Mouse (Mus musculus): ENCODE measurements around the gene Npm3. TPM values are rescaled to one million over a fixed set of nuclear protein-coding genes. Genes with fewer than 3 reads are reported as not detected.

Npm3 gene
- polyA plus RNA-seq, 1 experiment from 2014 or later: 6.4 TPM

DNA sequence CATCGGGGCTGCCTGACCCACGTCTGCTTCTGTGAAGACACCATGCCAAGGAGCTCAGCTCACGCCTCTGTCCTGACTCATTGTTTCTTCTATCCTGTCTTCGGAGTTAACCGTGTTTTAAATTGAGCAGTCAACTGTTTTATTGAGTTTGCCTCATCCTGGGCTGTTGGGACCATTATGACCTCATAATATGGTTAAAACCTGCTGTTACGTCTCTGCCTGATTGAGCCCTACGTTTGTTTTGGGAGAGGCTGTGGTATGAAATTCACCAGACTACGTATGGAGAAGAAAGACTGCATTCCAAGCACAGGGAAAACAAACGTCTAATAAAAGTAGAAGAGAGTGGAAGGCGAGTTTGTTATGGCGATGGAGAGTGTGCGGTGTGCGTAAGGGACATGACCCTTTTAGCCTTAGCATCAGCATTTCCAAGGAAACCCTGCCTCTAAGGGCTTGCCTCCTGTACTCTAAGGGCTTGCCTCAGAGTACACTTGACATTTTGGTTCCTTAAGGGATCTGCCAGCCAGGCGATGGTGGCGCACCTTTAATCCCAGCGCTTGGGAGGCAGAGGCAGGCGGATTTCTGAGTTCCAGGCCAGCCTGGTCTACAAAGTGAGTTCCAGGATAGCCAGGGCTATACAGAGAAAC is 34.7 kb upstream of the Npm3 start:
- Histone ChIP-seq H3K27me3 (no peaks in the 10 kb centered on the region), H3K4me3 (peak overlapping the region; percentile 100), H3K9me3 (no peaks in the 10 kb centered on the region), H3K4me2 (peak overlapping the region; percentile 64), H3K9ac (peak overlapping the region; percentile 51), H3K36me3 (peaks cover 14% of the 10 kb centered on the region; the same call in 1 of the 2 replicates), H3K4me1 (replicated peaks) (peaks cover 38% of the 10 kb centered on the region), H3K27ac (replicated peaks) (peak overlapping the region; percentile 55)
- ATAC-seq (ENCODE audit: low read depth): no peak
- WGBS: 33% methylated on average over 17 of the region's 17 CpGs

DNA sequence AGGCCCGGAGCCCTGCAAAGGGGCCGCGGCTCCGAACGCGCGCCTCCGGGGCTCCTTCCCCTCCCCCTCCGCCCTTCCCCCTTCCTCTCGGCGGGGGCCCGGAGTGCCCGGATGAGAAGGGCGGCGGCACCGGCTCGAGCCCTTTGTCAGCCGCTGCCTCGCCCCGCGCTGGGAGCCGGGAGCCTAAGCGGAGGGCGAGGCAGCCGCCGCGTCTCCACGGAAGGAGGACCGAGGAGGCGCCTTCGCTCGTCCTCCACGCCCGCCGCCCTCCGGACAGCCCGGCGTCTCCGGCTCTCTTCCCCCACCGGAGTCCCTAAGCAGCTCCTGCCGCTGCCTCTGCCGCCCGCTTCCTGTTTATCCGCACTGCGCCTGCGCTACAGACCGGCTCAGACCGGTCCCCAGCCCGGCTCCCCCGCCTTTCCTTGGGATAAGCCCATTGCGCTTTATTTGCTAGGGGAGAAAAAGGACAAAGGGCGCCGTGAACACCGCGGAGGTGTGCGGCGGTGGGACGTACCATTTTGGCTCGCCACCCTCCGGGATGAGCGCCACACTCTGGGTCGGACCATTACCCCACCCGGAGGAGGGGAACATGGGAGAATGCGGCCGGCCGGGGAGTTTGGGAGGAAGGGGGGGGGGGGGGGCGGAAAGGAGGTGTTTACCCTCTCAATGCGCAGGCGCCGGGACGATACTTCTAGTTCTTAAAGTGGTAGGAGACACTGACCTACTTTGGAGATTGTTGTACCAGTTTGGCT is 34.0 kb upstream of the Npm3 start, which contains the start of gene Mgea5:
TSS of gene Mgea5 (minus strand) at position 657 of the 752 bp plus-strand sequence.
- peak within 1 kb of the TSS; percentile 99 for H3K9ac ChIP-seq
- peak within 1 kb of the TSS; percentile 99 for H3K27ac ChIP-seq (replicated peaks)
- under 1% methylated on average over 58 of the region's 71 CpGs for WGBS
- peak within 1 kb of the TSS; percentile 100 for H3K4me3 ChIP-seq
- ATAC-seq (ENCODE audit: low read depth): peak; percentile 98
- peak within 1 kb of the TSS; percentile 64 for H3K4me2 ChIP-seq
- no peaks in the 10 kb centered on the region for H3K27me3 ChIP-seq
- H3K4me1 ChIP-seq (replicated peaks): peaks cover 39% of the 10 kb centered on the region
- peaks cover 19% of the 10 kb centered on the region for H3K36me3 ChIP-seq
- H3K9me3 ChIP-seq: no peaks in the 10 kb centered on the region

DNA sequence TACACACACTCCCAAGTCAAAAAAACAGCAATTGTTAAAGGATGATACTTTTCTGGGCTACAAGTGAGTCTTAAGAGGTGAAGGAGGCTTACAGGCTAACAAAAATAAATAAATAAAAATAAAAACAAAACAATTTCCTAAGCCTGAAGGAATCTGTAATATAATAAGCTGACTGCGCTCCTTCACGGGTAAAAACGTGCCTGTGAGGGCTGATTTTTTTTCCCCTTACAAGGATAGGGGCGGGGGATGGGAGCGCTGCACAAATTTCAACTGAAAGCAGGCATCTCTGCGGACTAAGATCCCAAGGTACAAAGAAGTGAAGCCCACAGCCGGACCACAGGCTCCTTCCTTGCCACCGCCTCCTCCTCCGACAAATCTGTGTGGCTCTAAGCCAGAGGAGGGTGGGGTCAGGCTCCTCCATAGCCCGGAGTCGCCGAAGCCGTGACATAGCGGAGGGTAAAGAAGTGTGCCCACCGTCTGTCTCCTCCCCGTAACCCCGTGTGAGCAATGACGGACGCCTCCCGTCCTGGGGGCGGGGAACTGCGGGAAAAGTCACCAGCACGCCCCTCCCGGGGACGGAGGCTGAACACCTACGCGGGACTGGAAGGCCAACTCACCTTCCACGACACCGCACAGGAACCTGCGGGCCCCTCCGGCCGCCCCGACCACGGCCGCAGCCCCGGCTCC is 33.1 kb upstream of the Npm3 start:
- no peaks in the 10 kb centered on the region for H3K9me3 ChIP-seq
- under 1% methylated on average over 36 of the region's 36 CpGs for WGBS
- peak overlapping the region; percentile 100 for H3K4me3 ChIP-seq
- peak overlapping the region; percentile 64 for H3K4me2 ChIP-seq
- ATAC-seq (ENCODE audit: low read depth): peak; percentile 59
- H3K27me3 ChIP-seq: no peaks in the 10 kb centered on the region
- peak overlapping the region; percentile 99 for H3K27ac ChIP-seq (replicated peaks)
- H3K9ac ChIP-seq: peak overlapping the region; percentile 99
- H3K36me3 ChIP-seq: peaks cover 28% of the 10 kb centered on the region
- peaks cover 39% of the 10 kb centered on the region for H3K4me1 ChIP-seq (replicated peaks)

DNA sequence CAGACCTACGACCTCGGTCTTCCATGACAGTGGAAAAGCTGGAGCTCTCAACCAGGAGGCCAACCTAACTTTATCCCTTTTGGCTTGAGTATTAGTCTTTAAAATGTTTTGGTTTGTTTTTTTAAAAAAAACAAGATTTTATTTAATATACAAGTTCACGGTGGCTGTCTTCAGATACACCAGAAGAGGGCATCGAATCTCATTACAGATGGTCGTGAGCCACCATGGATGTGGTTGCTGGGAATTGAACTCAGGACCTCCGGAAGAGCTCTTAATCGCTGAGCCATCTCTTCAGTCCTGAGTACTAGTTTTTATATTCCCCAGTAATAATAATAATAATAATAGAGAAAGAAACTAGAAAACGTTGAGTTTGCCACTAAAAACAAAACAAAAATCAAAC is 32.3 kb upstream of the Npm3 start:
- Histone ChIP-seq H3K27ac (replicated peaks) (no peak overlapping the region), H3K9ac (peak overlapping the region; percentile 9; the same call in 1 of the 2 replicates), H3K27me3 (no peaks in the 10 kb centered on the region), H3K36me3 (peaks cover 36% of the 10 kb centered on the region), H3K4me1 (replicated peaks) (peaks cover 39% of the 10 kb centered on the region), H3K4me2 (peak overlapping the region; percentile 64), H3K4me3 (peak overlapping the region; percentile 100), H3K9me3 (no peaks in the 10 kb centered on the region)
- WGBS: 63% methylated on average over 8 of the region's 8 CpGs
- no peak for ATAC-seq (ENCODE audit: low read depth)

DNA sequence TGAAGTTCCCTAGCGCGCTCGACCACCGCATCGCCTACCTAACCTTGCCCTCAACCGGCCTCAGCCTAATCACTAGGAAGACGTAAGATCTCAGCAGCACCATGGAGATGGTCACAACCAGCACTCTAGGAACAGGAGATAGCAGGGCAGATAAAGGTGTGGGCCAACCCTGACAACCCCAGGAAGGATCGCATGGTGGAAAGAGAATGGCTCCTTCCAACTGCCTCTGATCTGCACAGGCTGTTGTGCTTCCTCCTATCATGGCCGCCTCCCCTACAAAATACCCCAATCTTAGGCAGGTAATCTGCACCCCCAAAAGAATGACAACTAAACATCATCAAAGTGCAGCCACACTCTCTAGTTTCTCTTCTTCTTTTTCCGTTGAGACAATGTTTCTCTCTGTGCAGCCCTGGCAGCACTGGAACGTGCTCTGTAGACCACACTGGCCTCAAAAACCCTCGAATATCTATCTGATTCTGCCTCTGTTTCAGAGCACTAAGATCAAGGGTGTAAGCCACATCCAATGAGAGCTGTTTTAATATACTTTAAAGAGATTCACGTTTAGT is 31.0 kb upstream of the Npm3 start:
- Histone ChIP-seq H3K9me3 (no peaks in the 10 kb centered on the region), H3K4me1 (replicated peaks) (peaks cover 39% of the 10 kb centered on the region), H3K36me3 (peaks cover 49% of the 10 kb centered on the region), H3K27ac (replicated peaks) (no peak overlapping the region), H3K4me3 (peak overlapping the region; percentile 100), H3K4me2 (peak overlapping the region; percentile 64), H3K9ac (peak overlapping the region; percentile 9; the same call in 1 of the 2 replicates), H3K27me3 (no peaks in the 10 kb centered on the region)
- no peak for ATAC-seq (ENCODE audit: low read depth)
- WGBS: 87% methylated on average over 13 of the region's 13 CpGs

DNA sequence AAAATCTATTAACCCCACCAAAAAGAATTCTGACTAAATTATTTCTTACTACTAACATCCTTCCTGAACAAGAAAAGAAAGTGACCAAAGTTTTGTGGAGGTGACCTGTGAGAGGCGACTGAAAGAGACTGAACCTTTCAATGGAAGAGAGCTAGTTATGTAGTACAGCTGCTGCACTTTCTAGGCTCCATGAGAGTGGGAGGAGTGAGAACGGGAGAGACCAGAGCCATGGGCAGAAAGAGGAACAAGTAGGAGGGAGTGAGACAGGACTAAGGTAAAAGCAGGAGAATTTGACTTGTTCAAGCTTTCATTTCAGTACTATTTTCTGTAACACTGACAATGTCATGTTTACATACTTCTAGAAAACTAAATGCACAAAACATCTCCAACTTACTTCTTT is 26.1 kb upstream of the Npm3 start:
- Histone ChIP-seq H3K9ac (no peak overlapping the region), H3K4me1 (replicated peaks) (peaks cover 15% of the 10 kb centered on the region), H3K27me3 (no peaks in the 10 kb centered on the region), H3K36me3 (peaks cover 97% of the 10 kb centered on the region), H3K9me3 (no peaks in the 10 kb centered on the region), H3K4me2 (no peak overlapping the region), H3K4me3 (no peak overlapping the region), H3K27ac (replicated peaks) (no peak overlapping the region)
- WGBS: 84% methylated on average over 2 of the region's 2 CpGs
- no peak for ATAC-seq (ENCODE audit: low read depth)

DNA sequence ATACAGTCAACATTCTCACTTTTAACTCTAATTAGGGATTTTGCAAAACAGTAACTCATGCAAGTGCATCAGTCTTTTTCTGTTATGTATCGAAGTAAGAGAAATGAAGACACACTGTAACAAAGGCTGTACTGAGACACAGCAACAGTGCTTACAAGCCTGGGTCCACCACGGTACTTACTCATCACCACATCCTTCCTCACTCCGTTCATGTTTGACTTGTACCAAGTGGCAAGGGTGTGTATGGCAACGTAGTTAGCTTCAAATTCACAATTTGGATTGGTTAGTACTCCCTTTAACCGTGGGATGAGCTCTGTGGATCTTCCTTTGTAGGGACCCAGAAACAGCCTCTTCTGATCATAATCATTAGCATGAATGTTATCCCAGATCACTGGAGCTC is 22.1 kb upstream of the Npm3 start:
- H3K4me2 ChIP-seq: no peak overlapping the region
- no peaks in the 10 kb centered on the region for H3K27me3 ChIP-seq
- WGBS: 90% methylated on average over 5 of the region's 5 CpGs
- H3K36me3 ChIP-seq: peaks cover 98% of the 10 kb centered on the region
- H3K4me3 ChIP-seq: no peak overlapping the region
- no peak for ATAC-seq (ENCODE audit: low read depth)
- no peak overlapping the region for H3K9ac ChIP-seq
- no peaks in the 10 kb centered on the region for H3K9me3 ChIP-seq
- no peaks in the 10 kb centered on the region for H3K4me1 ChIP-seq (replicated peaks)
- H3K27ac ChIP-seq (replicated peaks): no peak overlapping the region

DNA sequence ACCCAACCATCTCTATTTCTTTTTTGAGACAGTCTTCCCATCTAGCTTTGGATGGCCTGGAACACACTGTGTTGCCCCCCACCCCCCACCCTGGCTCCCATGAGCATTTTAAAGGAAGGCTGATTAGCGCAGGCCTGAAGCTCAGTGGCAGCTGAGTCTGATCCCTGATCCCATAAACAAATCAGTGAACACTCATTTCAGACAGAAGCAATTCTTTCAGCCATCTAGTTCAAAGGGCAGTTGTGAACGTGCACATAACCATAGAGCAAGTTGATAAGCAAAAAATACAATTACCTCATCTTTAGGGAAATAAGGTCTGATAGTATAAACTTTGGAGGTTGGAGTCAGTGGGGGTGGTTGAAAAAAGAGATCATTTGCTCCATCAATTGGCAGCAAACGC is 11.4 kb upstream of the Npm3 start:
- no peak overlapping the region for H3K27ac ChIP-seq (replicated peaks)
- no peak overlapping the region for H3K4me3 ChIP-seq
- peaks cover 92% of the 10 kb centered on the region for H3K36me3 ChIP-seq
- H3K27me3 ChIP-seq: no peaks in the 10 kb centered on the region
- no peaks in the 10 kb centered on the region for H3K4me1 ChIP-seq (replicated peaks)
- WGBS: 94% methylated on average over 3 of the region's 3 CpGs
- no peak overlapping the region for H3K4me2 ChIP-seq
- no peaks in the 10 kb centered on the region for H3K9me3 ChIP-seq
- ATAC-seq (ENCODE audit: low read depth): no peak
- H3K9ac ChIP-seq: no peak overlapping the region

DNA sequence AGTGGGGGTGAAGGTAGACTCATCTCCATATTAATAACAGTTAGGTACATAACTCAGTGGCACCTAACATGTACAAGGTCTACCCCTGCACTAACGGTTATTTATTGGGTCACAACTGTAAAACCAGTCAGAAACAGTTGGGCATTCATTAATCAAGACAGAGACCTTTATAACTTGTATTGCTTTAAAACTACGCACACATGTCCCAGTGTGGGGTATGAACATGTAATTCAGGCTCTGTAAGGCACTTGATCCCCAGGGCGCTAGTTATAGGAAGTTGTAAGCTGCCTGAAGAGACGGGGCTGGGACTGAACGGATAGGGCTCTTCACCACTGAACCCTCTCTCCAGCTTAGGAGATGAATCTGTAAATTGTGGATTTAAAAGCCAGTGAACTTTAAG is 9.3 kb upstream of the Npm3 start:
- Histone ChIP-seq H3K4me1 (replicated peaks) (no peaks in the 10 kb centered on the region), H3K27ac (replicated peaks) (no peak overlapping the region), H3K36me3 (peaks cover 92% of the 10 kb centered on the region), H3K27me3 (no peaks in the 10 kb centered on the region), H3K9ac (no peak overlapping the region), H3K9me3 (no peaks in the 10 kb centered on the region), H3K4me3 (no peak overlapping the region), H3K4me2 (no peak overlapping the region)
- no peak for ATAC-seq (ENCODE audit: low read depth)
- 89% methylated on average over 5 of the region's 5 CpGs for WGBS

DNA sequence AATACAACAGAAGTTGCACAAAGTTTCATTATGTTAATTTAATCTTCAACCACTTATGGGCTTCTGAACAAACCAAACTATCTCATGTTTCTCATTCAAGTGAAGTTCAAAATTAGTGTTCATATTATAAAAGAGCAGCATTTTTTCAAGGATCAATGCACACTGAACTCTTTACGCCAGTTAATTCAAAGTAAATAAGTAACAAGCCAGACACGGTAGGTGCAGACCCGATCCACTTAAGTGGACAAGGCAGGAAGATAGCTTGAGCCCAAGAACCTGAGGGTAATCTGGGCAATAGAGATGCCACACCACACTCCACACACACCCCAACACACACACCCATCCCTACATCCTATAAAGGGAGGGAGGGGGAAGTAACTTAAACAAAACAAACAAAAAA is 4.2 kb upstream of the Npm3 start:
- Histone ChIP-seq H3K4me1 (replicated peaks) (peaks cover 14% of the 10 kb centered on the region), H3K9me3 (no peaks in the 10 kb centered on the region), H3K4me3 (no peak overlapping the region), H3K36me3 (peaks cover 72% of the 10 kb centered on the region), H3K9ac (no peak overlapping the region), H3K27ac (replicated peaks) (no peak overlapping the region), H3K27me3 (no peaks in the 10 kb centered on the region), H3K4me2 (no peak overlapping the region)
- no peak for ATAC-seq (ENCODE audit: low read depth)
- 98% methylated on average over 3 of the region's 3 CpGs for WGBS

DNA sequence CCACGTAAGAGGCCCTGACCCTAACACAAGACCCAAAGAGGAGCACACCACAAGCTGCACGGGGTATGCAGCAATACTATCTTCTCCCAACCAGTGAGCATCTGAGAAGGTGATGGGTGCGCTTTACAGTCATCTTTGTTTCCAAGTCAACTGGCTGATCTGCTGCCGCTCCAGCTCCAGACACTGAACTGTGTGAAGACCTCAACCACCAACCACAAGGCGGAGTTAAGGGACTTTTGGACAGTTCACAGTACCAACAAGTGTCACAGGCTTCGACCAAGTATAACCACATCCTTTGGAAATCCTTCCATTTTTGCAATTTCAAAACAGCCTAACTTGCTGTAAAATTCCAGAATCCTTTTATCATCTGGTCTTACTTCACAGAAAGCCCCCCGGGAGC is 2.5 kb upstream of the Npm3 start:
- Histone ChIP-seq H3K9ac (no peak overlapping the region), H3K4me1 (replicated peaks) (peaks cover 26% of the 10 kb centered on the region), H3K27ac (replicated peaks) (no peak overlapping the region), H3K4me2 (no peak overlapping the region), H3K27me3 (peaks cover 6% of the 10 kb centered on the region), H3K36me3 (peaks cover 60% of the 10 kb centered on the region), H3K4me3 (no peak overlapping the region), H3K9me3 (no peaks in the 10 kb centered on the region)
- ATAC-seq (ENCODE audit: low read depth): no peak
- WGBS: 92% methylated on average over 7 of the region's 7 CpGs

Data from neural tube, embryonic 13.5 days (tissue).